Mouse (Mus musculus): ENCODE measurements around the gene Nim1k. TPM values are rescaled to one million over a fixed set of nuclear protein-coding genes. Genes with fewer than 3 reads are reported as not detected.

The Nim1k gene
- polyA plus RNA-seq, 1 experiment from 2014 or later = 0.73 TPM

- H3K4me2 ChIP-seq = no peak overlapping the region
- no peak overlapping the region for H3K27ac ChIP-seq (ENCODE audit: low read depth, low read length)
- H3K27me3 ChIP-seq (ENCODE audit: control insufficient read depth, insufficient read depth, low read length) = no peaks in the 10 kb centered on the region
- ATAC-seq (replicated peaks; ENCODE audit: insufficient number of reproducible peaks, low FRiP score, low TSS enrichment) = no peak
- no peaks in the 10 kb centered on the region for H3K4me1 ChIP-seq (ENCODE audit: control insufficient read depth, insufficient read depth, low read length)
- H3K4me3 ChIP-seq (ENCODE audit: low read depth, low read length) = no peak overlapping the region
- H3K9ac ChIP-seq (ENCODE audit: low read depth, low read length) = no peak overlapping the region
- WGBS (ENCODE audit: insufficient replicate concordance) = 72% methylated on average over 2 of the region's 2 CpGs
- no peaks in the 10 kb centered on the region for H3K9me3 ChIP-seq (replicated peaks; ENCODE audit: control insufficient read depth, low read length)
- H3K36me3 ChIP-seq (ENCODE audit: control insufficient read depth, insufficient read depth, low read length) = no peaks in the 10 kb centered on the region
Observed at GRCm38 (mm10) chr13:119716105-119716504, 39.6 kb downstream of the Nim1k start.

GRCm38 (mm10) chr13:119713821-119714220, 41.9 kb downstream of the Nim1k start:
- Histone ChIP-seq H3K4me3 (ENCODE audit: low read depth, low read length) (no peak overlapping the region), H3K4me2 (no peak overlapping the region), H3K9ac (ENCODE audit: low read depth, low read length) (no peak overlapping the region), H3K27me3 (ENCODE audit: control insufficient read depth, insufficient read depth, low read length) (no peaks in the 10 kb centered on the region), H3K36me3 (ENCODE audit: control insufficient read depth, insufficient read depth, low read length) (peaks cover 4% of the 10 kb centered on the region; the same call in 1 of the 2 replicates), H3K9me3 (replicated peaks; ENCODE audit: control insufficient read depth, low read length) (no peaks in the 10 kb centered on the region), H3K4me1 (ENCODE audit: control insufficient read depth, insufficient read depth, low read length) (no peaks in the 10 kb centered on the region), H3K27ac (ENCODE audit: low read depth, low read length) (no peak overlapping the region)
- 50% methylated on average over 9 of the region's 9 CpGs for WGBS (ENCODE audit: insufficient replicate concordance)
- ATAC-seq (replicated peaks; ENCODE audit: insufficient number of reproducible peaks, low FRiP score, low TSS enrichment) = no peak

- Histone ChIP-seq H3K4me2 (no peak overlapping the region), H3K9ac (ENCODE audit: low read depth, low read length) (no peak overlapping the region), H3K4me3 (ENCODE audit: low read depth, low read length) (no peak overlapping the region), H3K4me1 (ENCODE audit: control insufficient read depth, insufficient read depth, low read length) (no peaks in the 10 kb centered on the region), H3K27ac (ENCODE audit: low read depth, low read length) (no peak overlapping the region), H3K27me3 (ENCODE audit: control insufficient read depth, insufficient read depth, low read length) (no peaks in the 10 kb centered on the region), H3K36me3 (ENCODE audit: control insufficient read depth, insufficient read depth, low read length) (peaks cover 4% of the 10 kb centered on the region; the same call in 1 of the 2 replicates), H3K9me3 (replicated peaks; ENCODE audit: control insufficient read depth, low read length) (no peaks in the 10 kb centered on the region)
- WGBS (ENCODE audit: insufficient replicate concordance) = 62% methylated on average over 8 of the region's 8 CpGs
- ATAC-seq (replicated peaks; ENCODE audit: insufficient number of reproducible peaks, low FRiP score, low TSS enrichment) = no peak
Observed at GRCm38 (mm10) chr13:119713107-119713787, 42.4 kb downstream of the Nim1k start.

GRCm38 (mm10) chr13:119712463-119712862, 43.2 kb downstream of the Nim1k start:
- Histone ChIP-seq H3K27me3 (ENCODE audit: control insufficient read depth, insufficient read depth, low read length) (no peaks in the 10 kb centered on the region), H3K27ac (ENCODE audit: low read depth, low read length) (no peak overlapping the region), H3K4me1 (ENCODE audit: control insufficient read depth, insufficient read depth, low read length) (no peaks in the 10 kb centered on the region), H3K4me2 (no peak overlapping the region), H3K36me3 (ENCODE audit: control insufficient read depth, insufficient read depth, low read length) (peaks cover 4% of the 10 kb centered on the region; the same call in 1 of the 2 replicates), H3K4me3 (ENCODE audit: low read depth, low read length) (no peak overlapping the region), H3K9me3 (replicated peaks; ENCODE audit: control insufficient read depth, low read length) (no peaks in the 10 kb centered on the region), H3K9ac (ENCODE audit: low read depth, low read length) (no peak overlapping the region)
- no peak for ATAC-seq (replicated peaks; ENCODE audit: insufficient number of reproducible peaks, low FRiP score, low TSS enrichment)
- 83% methylated on average over 11 of the region's 11 CpGs for WGBS (ENCODE audit: insufficient replicate concordance)

GRCm38 (mm10) chr13:119710268-119710610, 45.4 kb downstream of the Nim1k start:
- Histone ChIP-seq H3K27me3 (ENCODE audit: control insufficient read depth, insufficient read depth, low read length) (no peaks in the 10 kb centered on the region), H3K27ac (ENCODE audit: low read depth, low read length) (no peak overlapping the region), H3K4me2 (no peak overlapping the region), H3K4me1 (ENCODE audit: control insufficient read depth, insufficient read depth, low read length) (no peaks in the 10 kb centered on the region), H3K36me3 (ENCODE audit: control insufficient read depth, insufficient read depth, low read length) (peaks cover 8% of the 10 kb centered on the region; the same call in 1 of the 2 replicates), H3K4me3 (ENCODE audit: low read depth, low read length) (no peak overlapping the region), H3K9me3 (replicated peaks; ENCODE audit: control insufficient read depth, low read length) (no peaks in the 10 kb centered on the region), H3K9ac (ENCODE audit: low read depth, low read length) (no peak overlapping the region)
- WGBS (ENCODE audit: insufficient replicate concordance) = 88% methylated on average over 10 of the region's 10 CpGs
- no peak for ATAC-seq (replicated peaks; ENCODE audit: insufficient number of reproducible peaks, low FRiP score, low TSS enrichment)

GRCm38 (mm10) chr13:119709388-119710267, 46.1 kb downstream of the Nim1k start:
- Histone ChIP-seq H3K9me3 (replicated peaks; ENCODE audit: control insufficient read depth, low read length) (no peaks in the 10 kb centered on the region), H3K4me2 (no peak overlapping the region), H3K27ac (ENCODE audit: low read depth, low read length) (no peak overlapping the region), H3K4me3 (ENCODE audit: low read depth, low read length) (no peak overlapping the region), H3K27me3 (ENCODE audit: control insufficient read depth, insufficient read depth, low read length) (no peaks in the 10 kb centered on the region), H3K4me1 (ENCODE audit: control insufficient read depth, insufficient read depth, low read length) (no peaks in the 10 kb centered on the region), H3K9ac (ENCODE audit: low read depth, low read length) (no peak overlapping the region), H3K36me3 (ENCODE audit: control insufficient read depth, insufficient read depth, low read length) (peaks cover 9% of the 10 kb centered on the region; the same call in 1 of the 2 replicates)
- 79% methylated on average over 8 of the region's 8 CpGs for WGBS (ENCODE audit: insufficient replicate concordance)
- ATAC-seq (replicated peaks; ENCODE audit: insufficient number of reproducible peaks, low FRiP score, low TSS enrichment) = no peak

GRCm38 (mm10) chr13:119708941-119709340, 46.7 kb downstream of the Nim1k start:
- no peak overlapping the region for H3K4me2 ChIP-seq

GRCm38 (mm10) chr13:119707906-119708305, 47.8 kb downstream of the Nim1k start:
- Histone ChIP-seq H3K9me3 (replicated peaks; ENCODE audit: control insufficient read depth, low read length) (no peaks in the 10 kb centered on the region), H3K27me3 (ENCODE audit: control insufficient read depth, insufficient read depth, low read length) (no peaks in the 10 kb centered on the region), H3K27ac (ENCODE audit: low read depth, low read length) (no peak overlapping the region), H3K4me1 (ENCODE audit: control insufficient read depth, insufficient read depth, low read length) (no peaks in the 10 kb centered on the region), H3K36me3 (ENCODE audit: control insufficient read depth, insufficient read depth, low read length) (peaks cover 13% of the 10 kb centered on the region; the same call in 1 of the 2 replicates), H3K9ac (ENCODE audit: low read depth, low read length) (no peak overlapping the region), H3K4me3 (ENCODE audit: low read depth, low read length) (no peak overlapping the region), H3K4me2 (no peak overlapping the region)
- no peak for ATAC-seq (replicated peaks; ENCODE audit: insufficient number of reproducible peaks, low FRiP score, low TSS enrichment)
- WGBS (ENCODE audit: insufficient replicate concordance) = 88% methylated on average over 6 of the region's 6 CpGs

More at GRCm38 (mm10) chr13:119708941-119709340, 46.7 kb downstream of the Nim1k start:
- no peak for ATAC-seq (replicated peaks; ENCODE audit: insufficient number of reproducible peaks, low FRiP score, low TSS enrichment)
- Histone ChIP-seq H3K27me3 (ENCODE audit: control insufficient read depth, insufficient read depth, low read length) (no peaks in the 10 kb centered on the region), H3K9me3 (replicated peaks; ENCODE audit: control insufficient read depth, low read length) (no peaks in the 10 kb centered on the region), H3K9ac (ENCODE audit: low read depth, low read length) (no peak overlapping the region), H3K4me3 (ENCODE audit: low read depth, low read length) (no peak overlapping the region), H3K27ac (ENCODE audit: low read depth, low read length) (no peak overlapping the region), H3K4me1 (ENCODE audit: control insufficient read depth, insufficient read depth, low read length) (no peaks in the 10 kb centered on the region), H3K36me3 (ENCODE audit: control insufficient read depth, insufficient read depth, low read length) (peaks cover 13% of the 10 kb centered on the region; the same call in 1 of the 2 replicates)
- WGBS (ENCODE audit: insufficient replicate concordance) = 80% methylated on average over 5 of the region's 5 CpGs

Measured in heart, embryonic 11.5 days (tissue).